ENCODE assay signal across 8 mouse cellular contexts in genomic region chr12:21165891-21166342, GRCm38 (mm10).
DNase-seq lines count a peak whose midpoint lies in the region; ATAC-seq lines count a peak whose summit lies in the region.

No protein-coding gene starts in this region.

- 16% methylated on average over 7 of the region's 7 CpGs for WGBS in kidney, embryonic 15.5 days
- WGBS in midbrain, embryonic 15.5 days = 77% methylated on average over 7 of the region's 7 CpGs

- H3K27me3 ChIP-seq in kidney, embryonic 15.5 days = no peaks in the 10 kb centered on the region
- no peaks in the 10 kb centered on the region for H3K27me3 ChIP-seq in midbrain, embryonic 15.5 days (replicated peaks)

- H3K4me3 ChIP-seq in kidney, embryonic 15.5 days (replicated peaks) = no peak overlapping the region
- H3K4me3 ChIP-seq in midbrain, embryonic 15.5 days = no peak overlapping the region

- ATAC-seq in kidney, embryonic 15.5 days (replicated peaks; ENCODE audit: low FRiP score) = peak; percentile 27
- no peak for ATAC-seq in midbrain, embryonic 15.5 days (replicated peaks)
- no peak for ATAC-seq in erythroid progenitor cell, adult 5-6 weeks (replicated peaks; ENCODE audit: low FRiP score, poor library complexity, severe bottlenecking)

- no peak for DNase-seq in kidney, adult 11 months
- DNase-seq in frontal cortex, adult 2 months (ENCODE audit: extremely low spot score in 1 of 2, low spot score in 1 of 2) = peak; percentile 49 to 72
- DNase-seq in heart, postnatal 36 days = peak; percentile 34 to 51
- DNase-seq in lung, postnatal 14 days = peak; percentile 19
- no peak for DNase-seq in embryo, embryonic 10 days (ENCODE audit: low spot score)

- H3K9me3 ChIP-seq in kidney, embryonic 15.5 days (replicated peaks) = 0 out of 2 replicates have a peak, but pooled peaks cover 3% of the 10 kb centered on the region
- H3K9me3 ChIP-seq in midbrain, embryonic 15.5 days = no peaks in the 10 kb centered on the region

- H3K4me2 ChIP-seq in kidney, embryonic 15.5 days = no peak overlapping the region; the same call in 1 of the 2 replicates
- no peak overlapping the region for H3K4me2 ChIP-seq in midbrain, embryonic 15.5 days

- intact Hi-C loops in heart, postnatal 36 days (cut with DNase I) = loop anchor here (5.0 kb wide), 1 partner anchor 54 kb away; no protein-coding TSS in a partner anchor

- peaks cover 51% of the 10 kb centered on the region for H3K4me1 ChIP-seq in kidney, embryonic 15.5 days
- H3K4me1 ChIP-seq in midbrain, embryonic 15.5 days = peaks cover 6% of the 10 kb centered on the region; the same call in 1 of the 2 replicates

- H3K27ac ChIP-seq in kidney, embryonic 15.5 days = peak overlapping the region; percentile 62
- no peak overlapping the region for H3K27ac ChIP-seq in midbrain, embryonic 15.5 days

- H3K9ac ChIP-seq in kidney, embryonic 15.5 days = no peak overlapping the region
- no peak overlapping the region for H3K9ac ChIP-seq in midbrain, embryonic 15.5 days

- peaks cover 26% of the 10 kb centered on the region for H3K36me3 ChIP-seq in kidney, embryonic 15.5 days
- H3K36me3 ChIP-seq in midbrain, embryonic 15.5 days (replicated peaks) = 0 out of 2 replicates have a peak, but pooled peaks cover 4% of the 10 kb centered on the region

Comparison
In these comparisons a context has a peak if more than half of its experiments do, and no peak if none do; other contexts are left out.
1. DNase-seq: peak in frontal cortex, adult 2 months (2 of 2), heart, postnatal 36 days (2 of 2) and lung, postnatal 14 days (single experiment); none in kidney, adult 11 months (single experiment) and embryo, embryonic 10 days (single experiment).